Mouse (Mus musculus) ES-Bruce4 (cell line): Measurements from ENCODE around the gene Ylpm1.

Experiments
- EP300 ChIP-seq: IDR thresholded peaks from 2 replicates; pipeline ENCODE4 v1.6.1; 2011; ENCODE audit warnings: low read depth, low read length; ENCODE audit not compliant: insufficient read depth
- POLR2A ChIP-seq: IDR thresholded peaks from one replicate; pipeline ENCODE4 v1.8.1; 2011; ENCODE audit warnings: low read length; ENCODE audit not compliant: insufficient read depth

- TF ChIP-seq POLR2A (no peak), EP300 (no peak)
These were observed 884 bp upstream of the Ylpm1 start for GRCm38 (mm10) chr12:84995112-84995761.
